Mouse (Mus musculus): ENCODE results near the gene Tex29.
"Not testable (repeated sequence)": the region's sequence is repeated elsewhere in the genome, so short reads cannot be mapped to it uniquely, and the experiment has no call there.

The Tex29 gene

DNA sequence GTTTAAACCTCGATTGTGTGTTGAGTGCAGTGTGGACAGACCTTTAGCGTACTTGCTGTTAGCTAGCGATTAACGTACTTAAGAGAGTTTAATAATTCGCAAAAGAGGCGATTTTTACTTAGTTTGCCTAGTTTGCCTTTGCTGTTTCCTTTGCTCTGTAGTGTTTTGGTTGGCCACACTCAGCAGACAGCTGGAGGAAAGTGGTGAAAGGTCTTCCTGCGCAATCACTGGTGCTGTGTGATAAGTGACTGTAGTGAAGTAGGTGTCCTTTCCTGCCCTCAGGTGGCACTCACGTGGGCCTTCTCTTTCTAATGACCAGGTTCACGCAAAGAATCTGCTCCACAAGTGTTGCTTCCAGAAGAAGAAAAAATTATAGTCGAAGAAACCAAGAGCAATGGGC lies 9.1 kb upstream of the Tex29 start:
- DNase-seq (ENCODE audit: low read depth, low spot score): no peak

DNA sequence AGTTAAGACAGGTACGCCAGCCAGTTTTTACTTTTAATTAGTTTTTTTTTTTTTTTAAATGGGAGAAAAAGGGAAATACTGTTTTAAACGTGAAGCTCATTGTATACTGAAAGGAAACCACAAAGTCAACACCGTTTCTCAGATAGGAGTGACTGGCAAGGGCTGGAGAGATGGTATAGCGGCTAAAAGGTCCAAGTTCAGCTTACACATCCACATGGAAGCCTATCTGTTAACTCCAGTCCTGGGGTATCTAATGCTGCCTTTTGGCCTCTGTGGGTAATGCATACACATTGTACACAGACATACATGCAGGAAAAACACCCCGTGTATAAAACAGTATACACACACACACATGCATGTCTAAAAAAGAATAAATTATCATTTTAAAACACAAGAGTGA lies 8.3 kb upstream of the Tex29 start:
- no peak for DNase-seq (ENCODE audit: low read depth, low spot score)

DNA sequence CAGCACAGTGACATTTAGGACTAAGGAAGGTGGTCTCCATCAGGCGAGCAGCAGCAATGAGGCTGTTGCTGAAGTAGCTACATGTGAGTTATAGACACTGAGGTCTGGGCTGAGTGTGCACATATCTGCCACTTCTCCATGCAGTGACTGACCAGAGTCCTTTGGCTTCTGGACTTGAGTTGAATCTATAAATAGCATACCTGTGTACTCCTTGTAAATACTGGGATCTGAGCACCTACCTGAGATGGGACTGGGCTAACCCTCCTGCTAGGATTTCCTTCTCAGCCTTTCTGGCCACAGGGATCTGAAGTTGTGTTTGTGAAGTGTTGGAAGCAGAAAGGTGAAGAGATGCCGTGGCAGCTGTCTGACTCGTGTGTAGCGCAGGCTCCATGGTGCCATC lies 7.1 kb upstream of the Tex29 start:
- no peak for DNase-seq (ENCODE audit: low read depth, low spot score)

DNA sequence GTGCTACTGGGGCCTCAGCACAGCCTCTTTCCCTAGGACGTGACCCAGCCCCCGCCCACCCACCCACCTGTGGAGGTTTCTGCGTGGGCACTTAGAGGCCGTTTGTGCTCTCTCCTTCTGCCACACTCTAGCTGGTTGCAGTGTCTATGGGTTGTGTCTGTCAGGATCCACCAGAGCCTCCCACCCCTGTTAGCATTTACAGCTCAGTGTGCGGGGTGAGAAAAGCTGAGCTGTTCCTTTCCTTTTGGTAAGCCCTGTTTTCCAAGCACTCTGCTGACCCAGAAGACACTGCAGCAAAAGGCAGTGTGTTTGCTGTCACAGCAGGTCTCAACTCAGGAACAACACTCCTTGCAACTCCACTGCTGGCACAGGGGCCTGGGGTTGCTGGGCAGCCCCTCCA lies 6.1 kb upstream of the Tex29 start:
- no peak for DNase-seq (ENCODE audit: low read depth, low spot score)

DNA sequence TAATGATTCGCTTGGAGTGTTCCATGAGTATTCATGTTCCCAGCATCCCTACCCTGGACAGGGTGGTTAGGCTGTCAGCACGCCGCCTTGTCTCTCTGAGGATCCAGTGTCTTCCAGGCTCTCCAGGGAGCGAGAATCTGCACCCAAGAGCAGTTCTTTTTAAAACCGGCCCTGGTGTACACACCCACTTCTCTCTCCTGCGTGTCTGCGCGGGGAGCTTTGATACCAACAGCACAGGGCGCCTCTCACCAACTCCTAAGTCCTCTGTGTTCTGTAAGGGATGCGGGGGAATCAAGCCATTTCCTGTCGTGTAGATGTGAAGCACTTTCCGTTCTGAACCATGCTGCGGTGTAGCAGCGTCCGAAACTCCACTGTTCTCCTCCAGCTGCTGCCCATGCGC lies 5.6 kb upstream of the Tex29 start:
- DNase-seq (ENCODE audit: low read depth, low spot score): no peak

DNA sequence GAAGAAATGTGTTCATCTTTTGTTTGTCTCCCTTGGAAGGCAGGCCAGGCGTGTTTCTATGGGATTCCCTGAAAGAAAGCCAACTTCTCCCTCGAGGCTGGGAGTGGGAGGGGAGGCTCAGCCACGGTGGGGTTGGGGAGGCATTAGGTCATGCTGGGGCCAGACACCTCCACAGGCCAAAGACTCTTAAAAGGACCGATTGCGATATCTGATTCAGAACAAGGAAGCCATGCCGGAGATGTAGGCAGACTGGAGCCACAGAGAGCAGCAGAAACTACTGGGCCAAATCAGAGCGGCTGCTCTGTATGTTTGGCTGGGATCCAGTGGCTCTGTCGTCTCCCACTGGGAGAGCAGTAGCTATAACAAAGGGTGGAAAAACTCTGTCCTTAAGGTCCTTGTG lies 1.3 kb downstream of the Tex29 start:
- DNase-seq (ENCODE audit: low read depth, low spot score): no peak

DNA sequence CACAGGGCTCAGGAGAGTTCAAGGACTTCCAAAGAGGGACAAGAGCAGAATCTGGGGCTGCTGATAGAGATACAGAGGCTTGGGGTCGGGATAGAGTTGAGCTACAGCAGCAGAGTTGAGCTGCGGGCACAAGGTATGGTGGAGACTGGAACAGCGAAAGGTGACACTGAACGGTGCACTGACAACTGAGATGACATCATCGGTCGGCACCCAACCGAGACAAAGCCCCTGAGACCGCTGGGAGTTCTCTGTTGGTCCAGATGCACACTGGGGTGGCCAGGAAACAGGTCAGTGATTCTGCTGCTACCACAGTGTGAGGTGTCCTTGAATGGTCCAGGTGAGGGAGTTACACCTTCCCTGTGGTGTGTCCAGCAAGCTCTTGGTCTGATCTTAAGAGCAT lies 2.5 kb downstream of the Tex29 start:
- no peak for DNase-seq (ENCODE audit: low read depth, low spot score)

DNA sequence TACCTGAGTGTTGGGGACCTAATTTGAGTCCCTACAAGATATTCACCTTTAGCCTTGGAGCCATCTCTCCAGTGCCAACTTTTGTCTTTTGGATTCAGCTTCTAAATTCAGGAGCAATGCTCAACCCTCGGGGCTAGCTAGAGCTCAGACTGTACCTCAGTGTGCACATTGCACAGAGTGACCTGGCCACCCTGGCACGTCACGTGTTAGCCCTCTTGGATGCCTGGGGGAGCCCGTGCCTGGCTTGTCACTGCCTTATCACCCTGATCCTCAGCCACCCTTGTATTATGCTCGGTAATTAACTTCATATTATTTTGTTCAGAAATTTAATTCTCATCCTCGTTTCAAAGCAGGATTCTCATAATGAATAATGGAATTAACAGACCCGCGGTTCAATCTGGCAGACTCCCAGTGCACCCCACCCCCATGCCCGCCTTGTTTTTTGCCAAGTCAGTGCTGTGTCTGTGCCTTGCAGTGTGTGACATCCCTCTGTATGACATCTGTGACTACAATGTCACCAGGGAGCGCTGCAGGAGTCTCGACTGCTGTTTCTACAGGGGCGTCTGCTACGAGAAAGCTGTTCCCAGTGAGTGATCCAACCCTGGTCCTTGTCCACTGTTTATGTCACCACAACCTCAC lies 3.5 kb downstream of the Tex29 start:
- DNase-seq (ENCODE audit: low read depth, low spot score): no peak

DNA sequence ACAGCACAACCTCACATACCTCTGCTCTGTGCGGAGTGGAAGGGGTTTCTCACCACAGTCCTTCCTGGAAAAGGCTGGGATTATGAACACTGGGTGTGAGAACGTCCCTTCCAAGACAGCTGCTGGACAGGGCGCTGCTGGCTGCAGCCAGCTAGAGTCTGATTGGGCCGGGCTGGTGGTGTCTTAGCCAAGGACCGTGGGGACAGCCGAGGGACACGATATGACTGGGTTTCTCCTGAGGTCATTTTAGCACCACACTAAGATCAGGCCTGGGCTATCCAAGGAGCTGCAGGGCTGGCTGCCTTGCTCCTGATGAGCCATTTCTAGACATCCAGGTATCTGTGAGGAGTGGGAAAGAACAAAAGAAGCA lies 4.0 kb downstream of the Tex29 start:
- DNase-seq (ENCODE audit: low read depth, low spot score): no peak

DNA sequence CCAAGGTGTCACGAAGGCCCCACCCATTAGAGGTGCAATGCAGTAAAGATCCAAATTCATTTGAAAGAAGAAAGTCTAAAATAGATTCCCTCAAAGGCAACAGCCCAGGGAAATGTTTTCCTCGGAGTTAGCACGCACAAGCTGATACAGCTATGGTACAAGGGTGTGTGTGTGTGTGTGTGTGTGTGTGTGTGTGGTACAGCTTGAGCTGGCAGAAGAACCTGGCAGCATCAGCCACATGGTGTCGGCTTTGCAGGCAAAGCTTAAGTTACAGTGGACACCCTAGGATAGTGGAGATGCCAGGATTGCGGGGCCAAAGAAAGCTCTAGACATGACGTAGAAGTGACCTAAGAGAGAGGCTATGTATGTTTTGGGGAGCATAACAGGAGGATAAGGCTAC lies 6.5 kb downstream of the Tex29 start:
- no peak for DNase-seq (ENCODE audit: low read depth, low spot score)

DNA sequence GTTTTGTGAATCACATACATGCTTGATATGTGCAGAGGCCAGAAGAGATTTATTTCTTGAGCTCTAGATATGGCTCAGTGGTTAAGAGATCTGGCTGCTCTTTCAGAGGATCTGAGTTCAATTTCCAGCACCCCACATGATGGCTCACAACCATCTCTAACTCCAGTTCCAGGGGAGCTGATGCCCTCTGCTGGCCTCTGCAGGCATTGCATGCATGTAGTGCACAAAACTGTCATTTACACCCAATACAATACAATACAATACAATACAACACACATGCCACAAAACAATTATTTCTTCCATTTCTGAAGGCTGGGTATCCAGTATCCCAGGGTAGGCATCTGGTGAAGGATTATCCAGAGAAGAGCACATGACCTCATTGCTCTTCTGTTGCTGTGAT lies 27.6 kb downstream of the Tex29 start:
- no peak for DNase-seq (ENCODE audit: low read depth, low spot score)

DNA sequence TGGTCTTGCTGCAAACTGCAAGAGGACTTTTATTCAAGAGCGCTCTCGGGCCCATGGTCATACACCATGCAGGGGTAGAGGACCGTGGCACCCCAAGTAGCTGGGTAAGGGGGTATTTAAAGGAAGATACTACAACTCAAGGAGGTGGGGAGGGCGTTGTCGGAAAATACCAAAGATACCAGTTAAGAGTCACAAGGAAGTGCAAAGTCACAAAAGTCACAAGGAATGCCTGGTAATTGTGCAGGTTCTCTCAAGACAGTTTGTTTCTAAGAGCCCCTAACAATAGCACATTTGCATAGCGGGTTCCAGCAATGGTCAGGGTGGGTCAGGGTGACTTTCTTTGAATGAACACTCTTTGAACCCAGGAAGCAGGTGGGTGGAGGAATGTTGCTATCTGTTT lies 34.0 kb downstream of the Tex29 start:
- DNase-seq (ENCODE audit: low read depth, low spot score): not testable (repeated sequence)

DNA sequence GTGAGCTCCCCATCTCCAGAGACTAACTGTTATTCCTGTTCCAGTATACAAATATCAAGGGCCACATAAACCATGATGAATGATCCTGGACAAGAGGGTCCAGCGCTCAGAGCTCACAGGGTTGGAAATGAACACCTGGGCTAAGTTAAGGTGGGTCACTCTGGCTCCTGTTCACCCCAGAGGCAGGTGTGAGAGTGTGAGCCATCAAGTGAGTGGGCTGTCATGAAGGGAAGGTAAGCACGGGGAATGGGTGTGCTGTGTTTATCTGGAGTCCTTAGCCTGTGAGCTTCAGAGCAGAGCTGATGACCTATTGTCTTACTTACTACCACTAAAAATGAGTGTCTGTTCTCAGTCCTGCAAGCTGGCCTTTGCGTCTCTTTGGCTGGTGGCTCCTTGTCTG lies 44.4 kb downstream of the Tex29 start:
- no peak for DNase-seq (ENCODE audit: low read depth, low spot score)

DNA sequence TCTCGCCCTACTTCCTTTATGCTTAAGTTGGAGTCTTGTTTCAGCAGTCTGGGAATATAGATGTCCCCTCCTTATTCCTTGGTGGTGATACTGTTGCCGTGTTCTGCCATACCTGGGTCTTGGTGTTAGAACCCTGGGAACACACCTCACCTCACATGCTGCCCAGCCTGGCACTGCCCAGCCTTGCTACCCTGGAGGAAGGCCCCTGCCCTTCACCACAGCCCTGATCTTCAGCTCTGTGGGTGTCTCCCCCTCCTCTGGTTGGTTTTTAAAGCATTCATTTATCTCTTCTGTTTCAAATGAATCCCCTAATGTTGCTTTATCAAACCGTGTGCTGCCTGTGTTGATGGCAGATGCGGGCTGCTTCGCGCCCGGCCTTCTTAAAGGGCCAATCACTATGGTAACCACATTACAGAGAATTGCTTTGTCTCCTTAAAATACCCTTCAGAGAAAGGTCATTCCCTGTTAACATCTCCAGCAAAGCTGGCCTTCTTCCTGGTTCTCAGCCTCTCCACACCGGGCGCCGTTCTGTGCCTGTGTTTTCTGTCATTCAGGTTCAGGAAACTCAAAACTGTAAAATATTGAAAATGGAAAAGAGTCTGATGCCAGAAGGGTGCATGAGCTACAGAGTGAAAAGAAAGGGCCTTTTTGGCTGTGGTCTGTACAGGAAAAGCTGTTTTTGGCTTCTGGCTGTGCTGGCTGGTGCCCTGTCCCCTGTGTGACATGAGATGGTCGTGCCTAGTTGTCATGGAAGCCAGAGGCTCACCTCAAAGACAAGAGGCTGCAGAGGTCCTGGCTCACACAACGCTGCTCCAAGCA lies 45.8 kb downstream of the Tex29 start:
- no peak for DNase-seq (ENCODE audit: low read depth, low spot score)

DNA sequence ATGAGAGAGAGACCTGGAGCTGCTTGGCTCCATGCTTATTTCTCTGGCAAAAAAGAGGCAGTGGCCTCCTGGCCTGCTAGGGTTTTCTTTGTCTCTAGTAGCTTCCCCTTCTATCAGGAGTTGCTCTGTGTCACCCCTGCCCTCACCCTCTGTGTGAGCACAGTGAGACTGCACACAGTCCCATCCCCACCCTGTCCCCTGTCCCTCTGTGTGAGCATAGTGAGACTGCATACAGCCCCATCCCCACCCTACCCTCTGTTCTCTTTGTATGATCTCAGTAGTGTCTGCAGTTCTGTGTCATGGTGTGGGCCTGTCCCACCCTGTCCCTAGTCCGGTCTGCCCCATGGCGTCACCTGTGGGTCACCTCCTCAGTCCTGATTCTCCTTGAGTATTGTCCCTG lies 46.5 kb downstream of the Tex29 start:
- no peak for DNase-seq (ENCODE audit: low read depth, low spot score)

DNA sequence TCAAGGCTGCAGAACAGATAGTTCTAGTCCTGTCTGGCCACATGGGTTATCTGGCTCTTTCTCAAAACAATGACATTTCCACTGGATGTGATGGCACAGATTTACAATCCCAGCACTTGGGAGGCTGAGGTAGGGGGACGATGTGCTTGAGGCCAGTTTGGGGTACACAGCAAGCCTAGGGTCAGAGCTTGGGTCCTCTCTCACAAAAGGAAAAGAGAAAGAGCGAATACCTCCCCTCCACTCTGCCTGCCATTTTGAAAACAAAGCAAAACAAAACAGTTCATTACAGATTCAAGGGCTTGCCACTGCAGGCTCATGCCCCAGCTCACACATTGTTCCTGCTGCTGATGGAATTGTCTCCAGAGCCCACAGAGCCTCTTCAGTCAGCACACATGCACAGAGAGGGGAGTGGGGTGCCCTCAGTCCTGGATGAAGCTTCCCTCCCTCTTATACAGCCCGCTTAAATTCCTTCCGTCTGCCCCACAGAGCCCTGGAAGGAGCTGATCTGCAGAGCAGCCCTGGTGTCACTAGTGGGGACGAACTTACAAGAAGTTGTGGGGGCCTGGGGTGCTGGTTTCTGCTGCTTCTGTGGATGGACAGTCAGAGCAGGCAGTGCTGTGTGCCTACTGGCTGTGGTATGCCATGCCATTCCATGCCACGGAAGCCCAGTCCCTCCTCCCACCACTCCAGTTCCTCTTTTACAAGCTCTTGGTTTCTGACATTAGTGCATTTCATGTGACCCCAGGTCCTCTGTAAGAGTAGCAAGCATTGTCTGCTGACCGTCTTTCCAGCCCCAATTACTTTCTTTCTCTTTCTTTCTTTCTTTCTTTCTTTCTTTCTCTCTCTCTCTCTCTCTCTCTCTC lies 49.1 kb downstream of the Tex29 start:
- no peak for DNase-seq (ENCODE audit: low read depth, low spot score)

DNA sequence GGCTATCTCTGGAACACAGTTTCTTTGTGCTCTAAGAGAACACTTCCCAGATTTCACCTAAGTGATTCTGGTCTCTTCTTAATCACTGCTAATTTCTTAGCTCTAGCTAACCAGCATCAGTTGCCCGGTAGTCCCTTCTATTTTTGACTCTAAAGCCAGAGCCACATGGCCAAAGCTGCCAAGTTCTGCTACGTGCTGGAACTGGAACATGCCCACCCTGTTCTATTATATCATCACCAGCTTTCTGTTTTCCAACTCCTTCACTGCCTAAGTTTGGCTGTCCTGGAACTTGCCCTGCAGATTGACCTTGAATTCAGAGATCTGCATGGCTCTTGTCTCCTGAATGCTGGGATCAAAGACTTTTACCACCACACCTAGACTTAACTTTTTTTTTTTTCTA lies 52.5 kb downstream of the Tex29 start:
- DNase-seq (ENCODE audit: low read depth, low spot score): no peak

DNA sequence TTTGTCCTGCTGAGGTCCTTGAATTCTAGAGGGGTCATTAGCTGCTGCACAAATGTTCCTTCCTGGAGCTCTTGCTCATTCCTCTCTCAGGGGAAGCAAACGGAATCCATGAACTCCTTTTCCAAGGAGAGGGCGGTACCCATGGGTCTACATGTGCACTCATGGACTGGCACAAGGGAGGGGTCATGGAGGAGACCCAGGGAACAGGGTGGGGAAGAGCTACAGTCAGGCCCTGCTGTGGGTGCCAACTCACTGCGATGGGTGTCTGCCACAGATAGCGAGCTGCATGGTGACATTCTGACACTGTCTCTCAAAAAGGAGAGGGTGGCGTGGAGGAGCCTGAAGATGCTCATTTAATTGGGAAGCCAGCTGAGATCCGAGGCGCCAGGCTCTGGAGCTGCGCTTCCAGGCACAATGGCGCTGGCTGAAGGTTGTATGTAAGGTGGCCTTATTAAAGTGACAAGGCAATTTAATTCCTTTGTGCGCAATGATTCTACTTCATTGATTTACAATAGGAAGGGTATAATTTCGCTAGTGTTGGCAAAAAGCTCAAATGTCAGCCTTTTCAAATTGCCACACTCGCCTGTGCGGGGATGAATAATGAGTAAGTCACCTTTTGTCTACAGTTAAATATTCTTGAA lies 55.9 kb downstream of the Tex29 start:
- no peak for DNase-seq (ENCODE audit: low read depth, low spot score)

DNA sequence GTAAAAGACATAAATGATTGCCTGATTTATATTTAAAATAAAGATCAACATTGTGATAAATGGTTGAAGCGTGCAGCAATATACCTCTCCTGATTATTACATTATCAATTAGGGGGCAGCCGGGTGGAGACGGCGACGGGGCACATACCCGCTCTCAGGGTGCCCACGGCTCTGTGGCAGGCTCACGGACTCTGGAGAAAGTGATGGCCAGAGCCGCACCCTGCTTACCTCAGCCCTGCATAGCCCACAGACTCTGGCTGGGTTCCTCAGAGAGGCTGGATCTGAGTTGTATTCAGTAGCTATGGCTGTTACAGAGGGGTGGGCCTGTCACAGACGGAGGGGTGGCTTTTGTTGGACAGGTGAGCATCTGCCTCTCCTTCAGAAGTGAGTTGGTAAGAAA lies 56.4 kb downstream of the Tex29 start:
- no peak for DNase-seq (ENCODE audit: low read depth, low spot score)

DNA sequence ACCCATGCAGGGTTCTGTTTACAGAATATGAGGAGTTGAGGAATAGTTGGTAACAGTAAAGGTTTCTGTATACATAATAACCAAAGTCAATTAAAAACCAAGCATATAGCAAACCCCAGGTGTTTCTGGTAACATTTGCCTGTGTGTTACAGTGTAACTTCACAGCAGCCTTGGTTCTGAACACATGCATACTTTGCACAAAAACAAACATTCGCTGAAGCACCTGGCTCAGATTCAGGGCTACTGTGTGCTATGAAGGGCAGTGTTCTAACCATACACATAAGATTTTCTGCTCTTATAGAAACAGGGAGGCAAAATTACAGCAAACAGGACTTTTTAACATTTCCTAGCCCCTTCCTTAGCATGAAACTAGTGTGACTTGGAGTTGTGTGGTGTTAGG lies 58.5 kb downstream of the Tex29 start:
- DNase-seq (ENCODE audit: low read depth, low spot score): no peak

Data from 3T3-L1 (cell line).